Mouse (Mus musculus) CH12.LX (cell line): ENCODE results near the gene Pdcd1lg2. TPM values are rescaled to one million over a fixed set of nuclear protein-coding genes. Genes with fewer than 3 reads are reported as not detected.

Source experiments
- DNase-seq: peaks from one replicate; pipeline ENCODE4 v3.0.0-alpha.2; 2013; ENCODE audit errors: extremely low read depth
- H3K27ac ChIP-seq: 2 replicates; pipeline ENCODE4 v1.5.1; 2012; ENCODE audit warnings: low read depth, mild to moderate bottlenecking, control low read depth, moderate library complexity; ENCODE audit not compliant: insufficient read depth
- H3K27me3 ChIP-seq: replicated peaks from 2 replicates; pipeline ENCODE3; 2012; ENCODE audit warnings: inconsistent platforms
- H3K36me3 ChIP-seq, 2 experiments: replicated peaks in 1 of 2; 2 replicates each; pipeline versions ENCODE3 to v1.6.1; 2012; ENCODE audit warnings: inconsistent platforms in 1 of 2, low read length in 1 of 2, mild to moderate bottlenecking in 1 of 2, mixed read lengths in 1 of 2, moderate library complexity in 1 of 2; ENCODE audit not compliant: control insufficient read depth in 1 of 2, insufficient read depth in 1 of 2
- H3K4me1 ChIP-seq, 2 experiments: 2 replicates each; pipeline ENCODE4 v1.6.1; 2012; ENCODE audit warnings: inconsistent platforms in 1 of 2, moderate library complexity in 1 of 2; ENCODE audit not compliant: insufficient read depth in 2 of 2, control insufficient read depth in 1 of 2
- H3K4me2 ChIP-seq: 2 replicates; pipeline ENCODE4 v1.6.1; 2012; ENCODE audit warnings: low read depth, mild to moderate bottlenecking, control low read depth; ENCODE audit not compliant: poor library complexity, insufficient read depth, severe bottlenecking
- H3K4me3 ChIP-seq, 3 experiments: fragments of 150-350 bp in 1 of 3; sonication (generic) in 1 of 3; replicated peaks in 1 of 3; 2 replicates each; pipeline versions ENCODE3 to v1.5.1; 2011 to 2012; ENCODE audit warnings: low read depth in 2 of 3, low read length in 2 of 3, mild to moderate bottlenecking in 2 of 3, moderate library complexity in 2 of 3, control low read depth in 1 of 3, improper control_type of control experiment in 1 of 3, inconsistent platforms in 1 of 3, mixed read lengths in 1 of 3; ENCODE audit not compliant: poor library complexity in 1 of 3
- H3K79me2 ChIP-seq: replicated peaks from 2 replicates; pipeline ENCODE4 v1.6.1; 2012; ENCODE audit warnings: mild to moderate bottlenecking, moderate library complexity; ENCODE audit not compliant: control insufficient read depth, poor library complexity, insufficient read depth, severe bottlenecking; ENCODE audit errors: extremely low read depth
- H3K9ac ChIP-seq: 2 replicates; pipeline ENCODE4 v1.6.1; 2012; ENCODE audit warnings: low read depth, mild to moderate bottlenecking, control low read depth, moderate library complexity; ENCODE audit not compliant: insufficient read depth
- H3K9me3 ChIP-seq: replicated peaks from 2 replicates; pipeline ENCODE3; 2012; ENCODE audit warnings: low read length, inconsistent platforms, mixed read lengths
- BHLHE40 ChIP-seq: IDR thresholded peaks from 2 replicates; pipeline ENCODE4 v1.6.1; 2011; ENCODE audit warnings: mild to moderate bottlenecking, low read depth, low read length, improper control_type of control experiment
- CHD2 ChIP-seq: IDR thresholded peaks from 2 replicates; pipeline ENCODE4 v1.6.1; 2011; ENCODE audit warnings: low read length, improper control_type of control experiment
- CTCF ChIP-seq, 2 experiments: IDR thresholded peaks in 1 of 2; conservative IDR thresholded peaks in 1 of 2; 2 replicates each; pipeline ENCODE4 v1.5.1; 2011 to 2012; ENCODE audit warnings: low read depth in 2 of 2, low read length in 2 of 2, improper control_type of control experiment in 1 of 2, inconsistent platforms in 1 of 2, mild to moderate bottlenecking in 1 of 2, moderate library complexity in 1 of 2
- EP300 ChIP-seq: IDR thresholded peaks from 2 replicates; pipeline ENCODE4 v1.6.1; 2011; ENCODE audit warnings: low read length, improper control_type of control experiment
- ETS1 ChIP-seq: conservative IDR thresholded peaks from 2 replicates; pipeline ENCODE4 v1.6.1; 2012; ENCODE audit warnings: low read depth, mild to moderate bottlenecking, inconsistent platforms, low read length, improper control_type of control experiment, moderate library complexity
- GABPA ChIP-seq: IDR thresholded peaks from 2 replicates; pipeline ENCODE4 v1.6.1; 2012; ENCODE audit warnings: low read depth, low read length, improper control_type of control experiment, inconsistent platforms; ENCODE audit not compliant: insufficient replicate concordance
- HCFC1 ChIP-seq: IDR thresholded peaks from 2 replicates; pipeline ENCODE4 v1.6.1; 2012; ENCODE audit warnings: low read depth, mild to moderate bottlenecking, inconsistent platforms, low read length, improper control_type of control experiment
- IRF4 ChIP-seq: IDR thresholded peaks from 2 replicates; pipeline ENCODE4 v1.6.1; 2014; ENCODE audit warnings: low read depth, mild to moderate bottlenecking, inconsistent platforms, low read length, improper control_type of control experiment
- JUN ChIP-seq: IDR thresholded peaks from 2 replicates; pipeline ENCODE4 v1.6.1; 2011; ENCODE audit warnings: low read depth, mild to moderate bottlenecking, low read length, improper control_type of control experiment, moderate library complexity; ENCODE audit not compliant: insufficient read depth
- JUND ChIP-seq: conservative IDR thresholded peaks from 2 replicates; pipeline ENCODE4 v1.6.1; 2011; ENCODE audit warnings: low read depth, low read length, improper control_type of control experiment
- MAX ChIP-seq: IDR thresholded peaks from 2 replicates; pipeline ENCODE4 v1.6.1; 2011; ENCODE audit warnings: low read length, improper control_type of control experiment
- MAZ ChIP-seq: IDR thresholded peaks from 2 replicates; pipeline ENCODE4 v1.6.1; 2012; ENCODE audit warnings: low read depth, mild to moderate bottlenecking, inconsistent platforms, low read length, improper control_type of control experiment, moderate library complexity
- MEF2A ChIP-seq: IDR thresholded peaks from 2 replicates; pipeline ENCODE4 v1.6.1; 2014; ENCODE audit warnings: low read depth, mild to moderate bottlenecking, inconsistent platforms, low read length, improper control_type of control experiment, borderline replicate concordance
- MYC ChIP-seq: IDR thresholded peaks from 2 replicates; pipeline ENCODE4 v1.6.1; 2011; ENCODE audit warnings: low read depth, mild to moderate bottlenecking, improper control_type of control experiment, low read length
- NELFE ChIP-seq: IDR thresholded peaks from 2 replicates; pipeline ENCODE4 v1.6.1; 2011; ENCODE audit warnings: low read depth, low read length, improper control_type of control experiment
- NRF1 ChIP-seq: IDR thresholded peaks from 2 replicates; pipeline ENCODE4 v1.6.1; 2014; ENCODE audit warnings: low read depth, mild to moderate bottlenecking, inconsistent platforms, low read length, improper control_type of control experiment, moderate library complexity
- POLR2A ChIP-seq: IDR thresholded peaks from 2 replicates; pipeline ENCODE4 v1.6.1; 2011; ENCODE audit warnings: low read depth, mild to moderate bottlenecking, improper control_type of control experiment, low read length
- RAD21 ChIP-seq: IDR thresholded peaks from 2 replicates; pipeline ENCODE4 v1.6.1; 2011; ENCODE audit warnings: low read depth, mild to moderate bottlenecking, low read length, improper control_type of control experiment, moderate library complexity
- SMC3 ChIP-seq: IDR thresholded peaks from 2 replicates; pipeline ENCODE4 v1.6.1; 2011; ENCODE audit warnings: low read depth, low read length, improper control_type of control experiment
- TBP ChIP-seq: conservative IDR thresholded peaks from 2 replicates; pipeline ENCODE4 v1.6.1; 2011; ENCODE audit warnings: low read depth, low read length, improper control_type of control experiment
- UBTF ChIP-seq: IDR thresholded peaks from 2 replicates; pipeline ENCODE4 v1.6.1; 2012; ENCODE audit warnings: low read depth, mild to moderate bottlenecking, inconsistent platforms, low read length, improper control_type of control experiment, moderate library complexity
- USF1 ChIP-seq: IDR thresholded peaks from 2 replicates; pipeline ENCODE4 v1.6.1; 2014; ENCODE audit warnings: low read depth, mild to moderate bottlenecking, inconsistent platforms, low read length, improper control_type of control experiment
- ZC3H11A ChIP-seq: IDR thresholded peaks from 2 replicates; pipeline ENCODE4 v1.6.1; 2012; ENCODE audit warnings: low read depth, mild to moderate bottlenecking, inconsistent platforms, low read length, improper control_type of control experiment
- ZNF384 ChIP-seq: IDR thresholded peaks from 2 replicates; pipeline ENCODE4 v1.6.1; 2012; ENCODE audit warnings: low read depth, low read length, improper control_type of control experiment, inconsistent platforms
- dilution Hi-C: fragments of 300-500 bp; cut with MboI; formaldehyde crosslinking; loops from 2 replicates; pipeline ENCODE4 v1.14.3; 2020; ENCODE audit warnings: low sequenced_read_pairs; ENCODE audit not compliant: extremely low pct_unique_long_range_greater_than_20kb, extremely low pct_ligation_motif_present
- in situ Hi-C: fragments of 300-500 bp; cut with MboI; formaldehyde crosslinking; loops from 3 replicates; pipeline ENCODE4 v1.14.3; 2019; ENCODE audit warnings: low sequenced_read_pairs, low pct_ligation_motif_present, low pct_unique_long_range_greater_than_20kb, mixed read lengths
- polyA plus RNA-seq: library from polyadenylated mRNA; unstranded; fragments of >175 nt; gene quantifications from 2 replicates; pipeline ENCODE4 v1.2.1, GENCODE M21; 2012; ENCODE audit warnings: low read depth; ENCODE audit not compliant: insufficient read length
- total RNA-seq, 2 experiments: library from RNA; depleted of rRNA; stranded (reverse); fragments of 300-350 nt in 1 of 2; fragments of >200 nt in 1 of 2; gene quantifications; 2 replicates each; pipeline ENCODE4 v1.2.3; 2012 to 2014

Pdcd1lg2 gene
- total and polyA plus RNA-seq, 3 experiments: 1.4 to 5.5 (median 1.7) TPM

GRCm38 (mm10) chr19:29388818-29389217, 21.9 kb upstream of the Pdcd1lg2 start:
- Histone ChIP-seq H3K4me1 (peaks cover 17 to 48% of the 10 kb centered on the region in 2 experiments), H3K4me3 (no peak overlapping the region), H3K4me2 (no peak overlapping the region), H3K79me2 (no peaks in the 10 kb centered on the region), H3K27ac (no peak overlapping the region), H3K9me3 (no peaks in the 10 kb centered on the region), H3K36me3 (peaks cover 33 to 36% of the 10 kb centered on the region in 2 experiments), H3K9ac (no peak overlapping the region), H3K27me3 (no peaks in the 10 kb centered on the region)
- in situ Hi-C loops (no loop called here), dilution Hi-C loops (no loop called here)
- DNase-seq: no peak
- TF ChIP-seq POLR2A: no peak
- peak; percentile 23; the same call in 1 of the 2 replicates for TF ChIP-seq SMC3
- no peak for TF ChIP-seq ETS1
- no peak for TF ChIP-seq JUND
- peak in 1 of 2 experiments; percentile 24; a peak in 2 of 4 replicates for TF ChIP-seq CTCF (conservative IDR thresholded peaks at IDR 0.05 in 1 of 2, IDR thresholded peaks at IDR 0.05 in 1 of 2; ENCODE audit: low read depth in 2 of 2, low read length in 2 of 2)
- TF ChIP-seq CHD2: no peak
- no peak for TF ChIP-seq JUN
- no peak for TF ChIP-seq NRF1
- TF ChIP-seq MEF2A: no peak
- no peak for TF ChIP-seq GABPA

GRCm38 (mm10) chr19:29390483-29390882, 20.2 kb upstream of the Pdcd1lg2 start:
- DNase-seq: no peak
- no peaks in the 10 kb centered on the region for H3K79me2 ChIP-seq
- H3K9me3 ChIP-seq: no peaks in the 10 kb centered on the region
- no peak overlapping the region for H3K9ac ChIP-seq
- peaks cover 9 to 36% of the 10 kb centered on the region in 2 experiments for H3K4me1 ChIP-seq
- H3K27me3 ChIP-seq: no peaks in the 10 kb centered on the region
- in situ Hi-C loops (no loop called here), dilution Hi-C loops (no loop called here)
- H3K4me3 ChIP-seq: no peak overlapping the region
- H3K4me2 ChIP-seq: peak overlapping the region; percentile 55
- TF ChIP-seq IRF4 (no peak), EP300 (no peak), ZC3H11A (no peak), MAZ (no peak), HCFC1 (no peak), MAX (no peak), ETS1 (no peak), BHLHE40 (no peak), RAD21 (no peak), MEF2A (no peak), USF1 (no peak), TBP (no peak), MYC (no peak), NELFE (no peak), NRF1 (no peak), UBTF (no peak), JUND (no peak), ZNF384 (no peak)
- peaks cover 22 to 27% of the 10 kb centered on the region in 2 experiments for H3K36me3 ChIP-seq
- H3K27ac ChIP-seq: 0 out of 2 replicates have a peak overlapping the region, but pooled peaks have one; percentile 0
